Mouse (Mus musculus) C3H10T1/2 (cell line): ENCODE results near the gene Tmem254c. TPM values are rescaled to one million over a fixed set of nuclear protein-coding genes. Genes with fewer than 3 reads are reported as not detected.

Experiments
- polyA plus RNA-seq, 2 experiments: library from polyadenylated mRNA; unstranded; fragments of >200 nt; fragmentation: generic; extraction: Trizol; gene quantifications; one replicate each; pipeline ENCODE4 v1.2.1; 2012; ENCODE audit warnings: missing spikeins in 2 of 2

Tmem254c gene
- polyA plus RNA-seq: 1 to 10 TPM; 4.9 to 5.2 TPM

GRCm38 (mm10) chr14:26067325-26067633, at the start of gene Tmem254c:
Tmem254c (minus strand) TSS chr14:26067355.

GRCm38 (mm10) chr14:26081997-26082396, 14.8 kb upstream of the Tmem254c start, which contains the start of gene Cphx3:
Cphx3 (plus strand) TSS chr14:26082297.

GRCm38 (mm10) chr14:26081216-26081615, 14.1 kb upstream of the Tmem254c start, which contains the start of gene Cphx2:
Cphx2 (plus strand) TSS chr14:26081516.

GRCm38 (mm10) chr14:26042611-26043010, 24.5 kb downstream of the Tmem254c start, which contains the start of gene Gm9780:
Gm9780 (minus strand) TSS chr14:26042711.

Other genes with a start within 250 kb of the Tmem254c start
- gene Anxa11, start 225.2 kb downstream of the Tmem254c start, polyA plus RNA-seq: 10 to 100 TPM; 25.6 to 35.8 TPM
- under 1 TPM; 0.08 to 0.25 TPM for gene Plac9a, start 164.3 kb downstream of the Tmem254c start, polyA plus RNA-seq
- gene Tmem254a, start 139.7 kb downstream of the Tmem254c start, polyA plus RNA-seq: 1 to 10 TPM in 1 of 2 experiments, under 1 TPM in 1; 0.69 to 1.0 TPM
- gene Cphx1, start 129.1 kb downstream of the Tmem254c start, polyA plus RNA-seq: not detected
- not detected for gene Duxbl1, start 88.8 kb downstream of the Tmem254c start, polyA plus RNA-seq
- gene Gm9780, start 24.6 kb downstream of the Tmem254c start, polyA plus RNA-seq: 1 to 10 TPM in 1 of 2 experiments, under 1 TPM in 1; 0.20 to 4.1 TPM
- not detected for gene Cphx2, start 14.2 kb upstream of the Tmem254c start, polyA plus RNA-seq
- gene Cphx3, start 14.9 kb upstream of the Tmem254c start, polyA plus RNA-seq: not detected
- gene Duxbl2, start 51.0 kb upstream of the Tmem254c start, polyA plus RNA-seq: not detected
- 1 to 10 TPM; 1.2 to 5.0 TPM for gene Plac9b, start 115.1 kb upstream of the Tmem254c start, polyA plus RNA-seq
- 10 to 100 TPM in 1 of 2 experiments, 1 to 10 TPM in 1; 9.1 to 12.7 TPM for gene Tmem254b, start 139.7 kb upstream of the Tmem254c start, polyA plus RNA-seq
- not detected for gene Duxbl3, start 190.6 kb upstream of the Tmem254c start, polyA plus RNA-seq